Mouse (Mus musculus): ENCODE results near the gene Skiv2l. TPM values are rescaled to one million over a fixed set of nuclear protein-coding genes. Genes with fewer than 3 reads are reported as not detected.
"Not testable (repeated sequence)": the region's sequence is repeated elsewhere in the genome, so short reads cannot be mapped to it uniquely, and the experiment has no call there.

Gene Skiv2l
- total RNA-seq, 2 experiments from 2014 or later, result 62.2 to 63.9 TPM

DNA sequence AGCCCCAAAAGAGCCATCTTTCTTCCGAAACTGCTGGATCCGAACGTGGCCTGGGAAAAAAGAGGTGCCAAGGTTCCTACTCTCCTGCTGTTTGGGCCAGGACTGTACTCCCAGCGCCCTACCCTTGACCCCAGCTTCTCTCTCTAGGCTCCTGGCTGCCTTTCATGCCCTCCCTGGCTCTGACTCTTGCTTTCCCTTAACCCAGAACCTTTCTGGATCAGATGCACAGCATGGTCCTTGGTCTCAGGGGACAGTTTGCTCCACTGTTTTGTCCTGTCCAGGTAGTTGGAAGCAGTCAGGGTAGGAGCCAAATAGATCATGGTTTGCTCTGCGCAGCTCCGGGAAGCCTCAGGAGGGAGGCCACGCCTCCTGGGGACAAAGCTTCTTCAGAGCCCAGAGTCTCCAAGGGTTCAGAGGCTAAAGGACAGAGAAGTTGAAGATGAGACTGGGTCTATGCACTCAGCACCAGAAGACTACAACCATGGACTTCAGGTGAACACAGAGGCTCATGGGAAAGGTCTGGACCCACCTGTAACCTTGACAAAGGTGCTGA, 35.1 kb downstream of the Skiv2l start:
- no peak for DNase-seq (ENCODE audit: low spot score in 2 of 2)

DNA sequence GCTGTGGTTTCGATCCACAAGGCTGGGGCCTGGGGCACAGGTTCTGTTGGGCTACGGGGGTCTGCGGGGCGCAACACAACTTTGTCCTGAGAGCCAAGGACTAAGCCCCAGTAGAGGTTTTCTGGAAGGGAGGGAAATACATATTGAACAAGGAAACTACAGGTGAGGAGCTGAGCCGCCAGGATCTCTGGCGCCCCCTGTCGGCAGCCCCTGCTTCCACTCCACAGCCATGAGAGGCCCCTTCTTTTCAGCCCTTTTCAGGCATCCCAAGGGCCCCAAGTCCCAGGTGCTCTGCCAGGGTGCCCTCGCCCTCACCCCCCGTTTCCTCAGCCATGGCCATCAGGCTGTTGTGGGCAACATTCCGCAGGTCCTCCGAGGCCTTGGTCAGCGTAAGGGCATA, 36.3 kb downstream of the Skiv2l start:
- DNase-seq (ENCODE audit: low spot score in 2 of 2), result peak; percentile 35 to 45

DNA sequence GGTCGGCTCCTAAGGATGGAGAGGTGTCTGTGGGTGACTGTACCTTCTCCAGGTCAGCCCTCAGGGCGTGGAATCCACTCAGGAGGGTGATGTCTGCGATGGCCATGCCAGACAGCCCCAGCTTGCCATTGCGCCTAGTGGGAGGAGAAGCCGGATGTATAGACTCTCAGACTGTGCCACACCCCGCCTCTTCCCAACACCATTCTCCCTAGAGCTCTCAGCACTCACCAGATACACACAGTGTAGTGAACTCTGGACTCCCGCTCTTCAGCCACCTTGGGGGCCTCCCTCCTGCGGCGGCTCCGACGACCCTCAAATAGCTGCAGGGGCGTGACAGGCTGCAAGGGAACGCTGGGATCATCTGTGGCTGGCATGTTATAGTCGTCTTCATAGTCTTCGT, 38.7 kb downstream of the Skiv2l start:
- no peak for DNase-seq (ENCODE audit: low spot score in 2 of 2)

DNA sequence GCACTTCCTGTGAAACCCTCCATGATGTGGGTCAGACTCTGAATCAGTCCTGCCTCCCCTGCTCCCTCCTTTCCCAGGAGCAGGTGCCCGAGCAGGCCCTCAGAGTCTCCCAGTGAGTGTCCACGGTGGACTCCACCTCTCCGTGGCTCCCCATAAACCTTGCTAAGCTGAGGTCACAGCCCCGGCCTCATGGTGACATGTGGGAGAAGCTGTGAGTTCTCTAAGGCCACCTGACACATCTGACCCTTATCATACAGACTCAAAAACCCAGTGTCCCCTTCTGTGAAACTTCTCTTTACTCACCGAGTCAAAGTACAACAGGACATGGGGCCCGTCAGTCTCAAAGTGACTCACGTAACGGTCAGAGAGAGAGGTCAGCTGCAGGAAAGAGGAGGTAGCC, 39.2 kb downstream of the Skiv2l start:
- not testable (repeated sequence) for DNase-seq (ENCODE audit: low spot score in 2 of 2)

DNA sequence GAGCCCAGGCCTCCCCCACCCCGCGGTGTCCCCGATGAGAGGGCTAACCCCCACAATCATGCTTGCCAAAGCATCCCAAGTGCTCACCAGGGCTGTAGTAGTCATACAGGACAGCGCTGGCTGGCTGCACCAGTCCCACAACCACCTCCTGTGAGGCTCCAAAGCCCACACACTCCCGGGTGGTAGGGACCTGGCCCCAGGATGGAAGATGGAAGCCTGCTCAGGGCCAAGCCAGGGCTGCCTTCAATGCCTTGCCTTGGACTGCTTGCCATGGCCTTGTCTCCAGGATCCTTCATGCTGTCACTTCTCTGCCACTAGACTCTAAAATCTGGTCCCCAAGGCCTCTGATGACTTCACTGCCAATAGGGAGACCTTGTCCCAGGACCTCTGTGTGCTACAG, 39.6 kb downstream of the Skiv2l start:
- DNase-seq (ENCODE audit: low spot score in 2 of 2), result not testable (repeated sequence)

DNA sequence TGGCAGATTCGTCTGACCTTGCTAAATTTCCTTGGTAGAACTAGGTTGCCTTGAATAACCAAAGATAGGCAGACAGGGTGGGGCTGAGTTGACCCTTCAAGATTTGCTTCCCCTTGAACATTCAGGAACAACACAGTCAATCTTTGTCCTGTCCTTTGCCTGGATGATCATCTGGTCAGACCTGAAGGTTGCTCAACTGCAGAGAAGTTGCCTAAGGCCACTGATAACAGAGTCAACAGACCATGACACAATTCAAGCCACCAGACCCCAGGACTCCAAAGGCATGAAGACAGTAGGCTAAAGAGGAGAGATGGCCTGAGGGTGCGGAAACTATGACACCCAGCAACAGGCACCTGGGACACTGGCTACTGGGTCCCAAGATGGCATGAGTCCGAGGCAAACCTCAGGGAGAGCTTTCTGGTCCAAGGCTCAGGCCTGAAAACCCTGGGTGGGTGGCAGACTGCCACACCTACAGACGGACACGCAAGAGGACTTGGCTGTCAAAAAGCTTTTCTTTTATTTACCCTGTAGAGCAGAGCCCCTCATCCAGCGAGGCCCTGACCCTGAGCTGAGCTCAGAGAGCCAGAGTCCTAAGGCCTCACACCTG, 41.3 kb downstream of the Skiv2l start:
- DNase-seq (ENCODE audit: low spot score in 2 of 2), result no peak

DNA sequence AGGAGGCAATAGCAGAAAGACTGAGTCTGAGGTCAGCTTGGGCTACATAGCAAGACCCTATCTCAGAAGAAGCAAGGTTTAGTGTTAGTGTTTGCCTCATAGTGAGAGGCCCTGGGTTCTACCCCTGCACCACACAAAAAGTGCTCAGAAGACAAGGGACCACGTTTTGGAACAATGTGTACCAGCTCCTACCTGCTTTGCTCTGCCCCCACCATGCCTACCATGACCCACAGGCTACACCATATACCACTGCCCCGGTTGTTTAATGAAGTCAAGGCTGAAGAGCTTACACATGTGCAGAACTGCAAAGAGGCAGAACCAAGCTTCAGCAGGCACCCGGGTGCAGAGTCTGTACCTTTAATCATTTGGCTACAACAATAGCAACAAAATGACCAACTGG, 42.8 kb downstream of the Skiv2l start:
- no peak for DNase-seq (ENCODE audit: low spot score in 2 of 2)

DNA sequence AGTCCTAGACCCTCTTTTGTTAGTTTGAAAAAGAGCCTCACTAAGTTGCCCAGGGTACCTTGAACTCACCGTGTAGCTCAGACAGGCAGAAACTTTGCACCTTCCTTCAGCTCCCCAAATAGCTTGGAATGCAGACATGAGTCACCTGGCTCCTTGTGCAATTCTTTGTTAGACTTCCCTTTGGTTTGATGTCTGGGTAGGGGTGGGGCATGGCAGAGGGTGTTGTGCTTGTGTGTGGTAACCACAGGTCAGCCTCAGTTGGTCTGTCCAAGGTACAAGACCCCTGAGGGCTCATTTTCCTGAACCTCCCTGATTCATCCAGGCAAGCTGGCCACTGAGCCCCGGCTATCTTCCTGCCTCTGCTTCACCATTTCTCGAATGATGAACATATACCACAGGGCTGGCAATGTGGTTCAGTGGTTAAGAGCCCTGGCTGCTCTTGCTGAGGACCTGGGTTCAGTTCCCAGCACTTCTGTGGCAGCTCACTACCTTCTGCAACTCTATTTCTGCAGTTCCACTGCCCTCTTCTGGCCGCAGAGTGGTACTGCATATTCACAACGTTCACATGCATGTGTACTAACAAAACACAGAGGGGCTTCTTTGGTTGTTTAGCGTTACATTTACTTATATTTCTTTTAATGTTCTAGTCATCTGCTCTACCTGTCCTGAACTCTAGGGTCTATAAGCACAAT, 45.0 kb downstream of the Skiv2l start:
- no peak for DNase-seq (ENCODE audit: low spot score in 2 of 2)

DNA sequence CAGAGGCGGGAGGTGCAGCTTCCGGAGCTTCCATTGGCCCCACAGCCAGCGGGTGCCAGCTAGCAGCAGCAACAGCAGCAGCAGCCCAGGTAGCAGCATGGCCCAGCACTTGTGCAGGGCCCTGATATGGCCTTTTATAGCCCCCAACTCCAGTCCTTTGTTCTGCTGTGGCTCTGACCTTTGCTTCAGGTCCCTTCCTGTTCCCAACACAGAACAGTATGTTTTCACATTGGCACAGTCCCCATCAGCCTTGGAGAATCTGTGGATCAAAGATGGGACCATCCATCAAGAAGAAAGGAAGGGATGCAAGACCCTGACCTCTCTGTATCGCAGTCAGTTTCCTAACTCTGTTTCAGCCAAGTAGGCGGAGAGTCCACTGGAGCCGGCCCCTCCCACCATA, 45.7 kb downstream of the Skiv2l start, which contains the start of gene Cyp21a1:
Gene Cyp21a1, minus strand, starts transcription at position 261 of the 400 bp plus-strand sequence.
- not testable (repeated sequence) for DNase-seq (ENCODE audit: low spot score in 2 of 2)

DNA sequence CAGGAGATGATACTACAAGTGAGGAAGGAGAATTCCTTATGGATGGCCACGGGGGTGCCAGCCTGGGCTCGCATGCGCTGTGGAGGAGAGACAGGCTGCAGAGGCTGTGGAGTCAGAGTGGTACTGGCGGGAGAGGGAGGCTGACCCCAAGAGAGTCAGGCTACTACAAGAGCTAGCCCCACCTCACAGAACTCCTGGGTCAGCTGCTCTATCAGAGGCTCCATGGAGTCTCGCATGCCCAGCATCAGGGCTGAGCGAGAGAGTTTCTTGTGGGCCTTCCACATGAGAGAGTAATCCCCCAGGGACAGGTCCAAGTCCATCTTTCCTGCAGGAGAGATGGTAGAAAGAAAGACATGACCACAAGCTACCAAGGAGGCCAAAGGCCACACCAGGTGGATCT, 46.6 kb downstream of the Skiv2l start:
- DNase-seq (ENCODE audit: low spot score in 2 of 2), result not testable (repeated sequence)

DNA sequence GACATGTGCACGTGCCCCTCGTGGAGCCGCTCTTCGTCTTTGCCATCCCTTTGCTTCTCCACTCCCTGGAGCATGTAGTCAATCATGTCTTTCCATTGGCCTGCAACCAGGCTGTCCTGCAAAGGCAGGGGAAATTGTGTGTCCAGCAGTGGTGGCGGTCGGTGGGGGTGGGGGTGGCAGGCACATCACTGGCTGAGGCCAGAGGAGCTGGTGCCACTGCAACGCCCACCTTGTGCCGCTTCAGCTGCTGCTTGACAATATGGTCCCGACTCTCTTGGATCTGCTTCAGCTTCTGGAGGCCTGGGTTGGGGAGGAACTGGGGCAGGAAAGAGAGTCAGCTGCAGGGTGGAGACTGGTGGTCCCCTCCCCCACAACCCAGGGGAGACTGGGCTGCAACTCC, 47.3 kb downstream of the Skiv2l start:
- DNase-seq (ENCODE audit: low spot score in 2 of 2), result not testable (repeated sequence)

DNA sequence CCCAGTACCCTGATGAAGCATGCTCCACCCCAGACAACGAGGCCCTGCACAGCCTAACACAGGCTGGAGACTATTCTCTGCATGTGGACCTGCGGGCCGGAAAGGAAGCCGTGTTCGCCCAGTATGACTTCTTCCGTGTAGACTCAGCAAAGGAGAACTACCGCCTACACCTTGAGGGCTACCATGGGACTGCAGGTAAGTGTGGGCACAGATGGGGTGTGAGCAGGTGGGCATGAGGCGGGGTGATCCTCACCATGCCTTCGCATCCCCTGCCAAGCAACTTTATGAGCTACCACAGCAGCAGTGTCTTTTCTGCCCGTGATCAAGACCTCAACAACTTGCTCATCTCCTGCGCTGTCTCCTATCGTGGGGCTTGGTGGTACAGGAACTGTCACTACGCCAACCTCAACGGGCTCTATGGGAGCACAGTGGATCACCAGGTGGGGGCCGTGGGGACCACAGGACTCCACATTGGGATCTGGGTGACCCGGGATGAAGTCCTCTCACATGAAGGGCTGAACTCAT, 49.2 kb downstream of the Skiv2l start:
- not testable (repeated sequence) for DNase-seq (ENCODE audit: low spot score in 2 of 2)

DNA sequence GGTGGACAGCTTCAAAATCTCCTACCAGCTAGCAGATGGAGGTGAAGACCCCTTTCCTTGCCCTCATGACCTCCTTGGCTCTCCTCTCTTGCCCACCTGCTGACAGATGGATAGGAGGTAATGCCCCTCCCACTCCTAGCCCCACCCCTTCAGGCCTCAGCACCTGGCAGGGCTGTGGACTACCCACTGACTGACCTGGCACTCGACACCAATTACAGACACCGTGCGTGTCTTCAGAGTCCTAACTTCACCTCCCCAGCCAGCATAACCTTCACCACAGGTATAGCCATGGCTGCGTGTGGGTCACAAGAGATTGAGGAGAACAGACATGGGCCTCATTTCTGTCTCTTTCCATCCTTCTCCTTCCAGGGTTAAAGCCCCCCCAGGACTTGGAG, 50.5 kb downstream of the Skiv2l start:
- no peak for DNase-seq (ENCODE audit: low spot score in 2 of 2)

DNA sequence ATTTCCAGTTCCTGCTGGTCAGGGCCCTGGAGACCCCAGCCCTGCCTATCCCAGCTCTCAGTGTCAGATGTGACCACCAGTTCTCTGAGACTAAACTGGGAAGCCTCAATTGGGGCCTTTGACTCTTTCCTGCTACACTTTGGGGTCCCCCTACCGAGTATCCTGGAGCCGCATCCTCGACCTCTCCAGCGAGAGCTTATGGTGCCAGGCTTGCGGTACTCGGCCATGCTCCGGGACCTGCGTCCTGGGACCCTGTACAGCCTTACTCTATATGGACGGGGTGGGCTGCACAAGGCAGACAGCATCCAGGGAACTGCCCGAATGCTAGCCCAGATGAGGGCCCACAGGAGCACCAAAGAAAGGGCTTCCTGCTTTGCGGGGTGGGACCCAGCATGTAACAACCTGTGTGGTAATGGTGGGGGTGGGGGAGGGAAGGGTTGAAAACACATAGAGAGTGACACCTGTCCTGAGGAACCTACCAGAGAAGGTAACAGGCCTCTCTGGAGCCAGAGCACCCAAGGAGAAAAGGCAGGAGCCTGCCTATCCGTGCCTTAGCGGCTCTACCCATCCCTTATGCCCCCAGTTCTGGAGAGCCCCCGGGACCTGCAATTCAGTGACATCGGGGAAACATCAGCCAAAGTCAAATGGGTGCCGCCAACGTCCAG, 51.0 kb downstream of the Skiv2l start:
- DNase-seq (ENCODE audit: low spot score in 2 of 2), result no peak

DNA sequence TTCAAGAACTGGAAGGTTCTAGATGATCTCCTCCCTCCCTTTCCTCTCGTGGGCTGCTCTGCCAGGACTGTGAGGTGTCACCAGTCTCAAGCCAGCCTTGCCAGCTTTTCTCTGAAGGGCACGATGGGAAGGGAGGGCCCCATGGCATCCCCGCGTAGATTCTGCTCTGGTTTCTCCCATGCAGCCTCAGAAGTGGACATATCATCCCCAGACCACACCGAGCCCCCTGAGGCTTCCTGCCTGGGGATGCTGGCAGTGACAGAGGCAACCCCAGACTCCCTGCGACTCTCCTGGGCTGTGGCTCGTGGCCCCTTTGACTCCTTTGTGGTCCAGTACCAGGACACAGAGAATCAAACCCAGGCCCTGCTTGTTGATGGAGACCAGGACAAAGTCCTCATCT, 51.9 kb downstream of the Skiv2l start:
- DNase-seq (ENCODE audit: low spot score in 2 of 2), result not testable (repeated sequence)

DNA sequence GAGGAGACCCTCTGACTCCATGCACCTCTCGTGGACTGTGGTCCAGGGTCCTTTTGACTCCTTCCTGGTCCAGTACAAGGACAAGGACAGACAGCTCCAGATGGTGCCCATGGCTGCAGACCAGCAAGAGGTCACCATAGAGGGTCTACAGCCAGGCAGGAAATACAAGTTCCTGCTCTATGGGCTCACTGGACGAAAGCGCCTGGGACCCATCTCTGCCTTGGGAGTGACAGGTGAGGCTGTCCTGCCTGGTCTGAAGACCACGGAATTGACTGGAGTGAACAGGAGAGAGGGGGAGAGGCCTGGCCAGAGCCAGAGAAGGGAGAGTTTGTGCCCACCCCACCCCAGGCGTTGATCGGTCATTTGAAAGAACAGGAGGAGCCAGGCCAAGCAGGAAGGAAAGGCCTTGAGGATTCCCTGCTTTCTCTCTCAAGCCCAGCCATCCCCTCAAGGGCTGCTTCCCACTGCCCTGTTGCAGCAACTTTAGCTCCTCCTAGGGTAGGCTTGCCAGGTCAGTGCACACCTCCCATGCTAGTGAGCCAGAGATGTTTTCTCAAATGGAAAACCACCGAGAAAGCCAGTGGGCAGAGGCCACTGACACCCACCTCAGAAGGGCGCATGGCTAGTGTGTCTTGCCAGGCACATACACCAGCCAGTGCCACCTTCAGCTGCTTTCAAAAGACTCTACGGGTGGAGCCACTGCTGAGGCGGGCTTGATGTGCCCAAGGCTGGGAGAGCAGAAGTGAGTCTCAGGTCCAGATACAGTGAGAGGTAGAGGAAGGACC, 52.6 kb downstream of the Skiv2l start:
- DNase-seq (ENCODE audit: low spot score in 2 of 2), result not testable (repeated sequence)

DNA sequence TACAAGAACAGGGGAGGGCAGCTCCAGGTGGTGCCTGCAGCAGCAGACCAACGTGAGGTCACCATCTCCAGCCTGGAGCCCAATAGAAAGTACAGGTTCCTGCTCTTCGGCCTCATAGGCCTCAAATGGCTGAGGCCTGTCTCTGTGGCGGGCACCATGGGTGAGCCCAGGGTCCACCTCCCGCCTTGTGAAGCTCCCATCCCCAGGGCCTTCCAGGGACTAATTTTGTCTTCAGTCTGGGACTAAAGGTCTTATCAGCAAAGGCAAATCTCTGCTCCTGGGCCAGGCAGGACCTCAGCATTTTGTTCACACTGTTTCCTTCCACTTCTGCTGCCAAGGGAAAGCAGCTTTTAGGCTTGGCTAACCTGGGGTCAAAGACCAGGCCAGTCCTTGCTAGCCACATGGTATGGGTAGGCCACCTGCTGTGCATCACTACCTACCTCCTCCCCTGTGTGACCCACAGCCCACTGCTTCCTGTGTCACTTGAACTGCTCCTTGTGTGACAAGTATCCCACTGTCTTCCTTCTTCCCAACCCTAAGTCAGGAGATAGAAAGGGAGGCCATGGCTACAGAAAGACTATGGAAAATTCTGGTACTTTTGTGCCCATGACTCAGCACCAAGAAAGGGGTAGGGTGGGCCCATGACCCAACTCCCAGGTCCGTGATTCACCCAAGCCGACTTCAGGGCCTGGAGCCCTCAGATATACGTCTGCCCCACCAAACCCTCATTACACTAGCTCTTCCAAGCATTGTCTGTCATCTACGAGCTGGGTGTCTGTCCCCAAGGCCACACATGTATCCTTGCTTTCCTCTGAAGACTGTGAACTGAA, 53.5 kb downstream of the Skiv2l start:
- no peak for DNase-seq (ENCODE audit: low spot score in 2 of 2)

DNA sequence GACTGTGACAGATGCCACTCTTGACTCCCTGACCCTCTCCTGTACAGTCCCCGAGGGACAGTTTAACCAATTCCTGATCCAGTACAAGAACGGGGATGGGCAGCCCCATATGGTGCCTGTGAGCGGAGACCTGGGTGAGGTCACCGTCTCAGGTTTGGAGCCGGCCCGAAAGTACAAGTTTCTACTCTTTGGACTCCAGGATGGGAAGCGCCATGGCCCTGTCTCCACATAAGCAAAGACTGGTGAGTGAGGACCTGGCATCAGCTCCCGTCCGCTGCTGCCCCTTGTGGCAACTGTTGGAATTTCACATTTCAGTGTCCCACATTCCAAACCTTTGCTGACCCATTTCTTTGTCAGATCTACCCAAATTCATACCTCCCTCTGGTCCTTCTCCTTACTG, 54.4 kb downstream of the Skiv2l start:
- peak; percentile 47 to 71 for DNase-seq (ENCODE audit: low spot score in 2 of 2)

DNA sequence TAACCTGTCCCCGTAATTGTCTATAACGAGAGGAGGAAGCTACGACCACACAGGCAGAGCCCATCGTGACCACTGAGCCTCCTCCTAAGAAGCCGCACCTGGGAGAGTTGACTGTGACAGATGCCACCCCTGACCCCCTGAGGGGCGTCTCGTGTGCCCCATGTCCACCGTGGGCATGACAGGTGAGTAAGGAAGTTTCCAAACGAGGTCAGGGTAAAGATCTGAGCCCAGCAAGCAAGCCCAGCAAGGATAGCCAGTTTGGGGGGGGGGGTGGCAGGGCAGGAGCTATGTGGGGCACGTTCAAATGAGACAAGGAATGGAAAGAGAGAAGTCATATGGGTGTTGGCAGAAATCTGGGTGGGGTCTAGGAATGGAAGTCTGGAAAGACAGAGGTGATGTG, 55.0 kb downstream of the Skiv2l start:
- DNase-seq (ENCODE audit: low spot score in 2 of 2), result no peak
